In genomic region chr8:111871278-111871677, GRCm38 (mm10) we compare ENCODE assay signal across 38 mouse cellular contexts. TPM values are rescaled to one million over a fixed set of nuclear protein-coding genes. Genes with fewer than 3 reads are reported as not detected.
"Had no signal": no experiment of that assay in that cellular context is flagged by ENCODE, and none has a peak within 500 bp of the region (broad histone marks: within the 10 kb centered on the region; RNA-seq: fewer than 3 reads in every experiment).

No protein-coding gene starts in this region.

- H3K27me3 ChIP-seq: heart, embryonic 12.5 days; heart, embryonic 13.5 days; heart, embryonic 15.5 days; hindbrain, embryonic 12.5 days; hindbrain, embryonic 13.5 days; hindbrain, embryonic 15.5 days; intestine, embryonic 15.5 days; kidney, embryonic 15.5 days had no signal

- H3K9me3 ChIP-seq: heart, embryonic 12.5 days; heart, embryonic 13.5 days; heart, embryonic 15.5 days; hindbrain, embryonic 10.5 days; hindbrain, embryonic 12.5 days; hindbrain, embryonic 13.5 days; hindbrain, embryonic 15.5 days; intestine, embryonic 15.5 days; kidney, embryonic 15.5 days had no signal

- H3K4me1 ChIP-seq: intestine, embryonic 15.5 days had no signal

- DNase-seq: heart, postnatal 10 days; heart, postnatal 14 days; heart, postnatal 36 days; heart, postnatal 4 days; kidney, adult 11 months; kidney, adult 18-20 months; kidney, adult 2 months; kidney, adult 8-10 months; kidney, adult 9 months; kidney, postnatal 10 days; kidney, postnatal 14 days; kidney, postnatal 25 days; kidney, postnatal 36 days; kidney, postnatal 4 days; layer of hippocampus, adult 9-11 months; layer of hippocampus, postnatal 36 days had no signal

- H3K4me3 ChIP-seq: heart, embryonic 12.5 days; heart, embryonic 13.5 days; heart, embryonic 15.5 days; hindbrain, embryonic 10.5 days; hindbrain, embryonic 12.5 days; hindbrain, embryonic 13.5 days; hindbrain, embryonic 15.5 days; intestine, embryonic 15.5 days; kidney, embryonic 15.5 days; layer of hippocampus, adult 2 months; left cerebral cortex, adult 2 months had no signal

- H3K4me2 ChIP-seq: heart, embryonic 11.5 days; heart, embryonic 12.5 days; heart, embryonic 13.5 days; heart, embryonic 15.5 days; hindbrain, embryonic 12.5 days; hindbrain, embryonic 13.5 days; hindbrain, embryonic 14.5 days; hindbrain, embryonic 15.5 days; intestine, embryonic 15.5 days; kidney, embryonic 15.5 days had no signal

- ATAC-seq: hindbrain, embryonic 16.5 days; hindbrain, postnatal 0 days; inflammation-experienced regulatory T-cells, adult 6 months; intestine, embryonic 15.5 days; intestine, embryonic 16.5 days; intestine, postnatal 0 days had no signal

- H3K27ac ChIP-seq: heart, embryonic 13.5 days; heart, embryonic 15.5 days; hindbrain, embryonic 10.5 days; hindbrain, embryonic 12.5 days; hindbrain, embryonic 13.5 days; hindbrain, embryonic 14.5 days; hindbrain, embryonic 15.5 days; hindbrain, postnatal 0 days; intestine, embryonic 15.5 days; kidney, embryonic 15.5 days; kidney, postnatal 0 days; layer of hippocampus, adult 2 months; left cerebral cortex, adult 2 months had no signal

- H3K9ac ChIP-seq: heart, embryonic 12.5 days; heart, embryonic 13.5 days; heart, embryonic 15.5 days; hindbrain, embryonic 12.5 days; hindbrain, embryonic 13.5 days; hindbrain, embryonic 14.5 days; hindbrain, embryonic 15.5 days; intestine, embryonic 15.5 days; kidney, embryonic 15.5 days had no signal

- H3K36me3 ChIP-seq: heart, embryonic 15.5 days; hindbrain, embryonic 12.5 days; hindbrain, embryonic 15.5 days; intestine, embryonic 15.5 days; kidney, embryonic 15.5 days had no signal

RNA-seq across cellular contexts. Expression of gene Chst5, which starts 39.0 kb away (rescaled TPM):
- total RNA-seq: heart, postnatal 10 days; heart, postnatal 14 days; heart, postnatal 25 days; heart, postnatal 36 days; heart, postnatal 4 days; hematopoietic stem cell, adult 5-6 weeks had no signal
- polyA plus RNA-seq: heart, postnatal 0 days; inflammation-experienced regulatory T-cells, adult 6 months had no signal
